Mouse (Mus musculus) brain, embryonic 14.5 days (tissue): Measurements from ENCODE around the gene Nbr1.

ENCODE experiments used
- CTCF ChIP-seq: fragments of 200-500 bp; IDR thresholded peaks from 2 replicates; pipeline ENCODE4 v1.5.1; 2012; ENCODE audit warnings: inconsistent platforms, mild to moderate bottlenecking, moderate library complexity, borderline replicate concordance; ENCODE audit not compliant: insufficient read depth, insufficient read length; ENCODE audit errors: extremely low read depth
- POLR2A ChIP-seq: fragments of 200-500 bp; IDR thresholded peaks from 2 replicates; pipeline ENCODE4 v1.6.1; 2012; ENCODE audit warnings: mild to moderate bottlenecking, inconsistent platforms, borderline replicate concordance; ENCODE audit not compliant: poor library complexity, insufficient read depth, insufficient read length, severe bottlenecking; ENCODE audit errors: extremely low read depth

DNA sequence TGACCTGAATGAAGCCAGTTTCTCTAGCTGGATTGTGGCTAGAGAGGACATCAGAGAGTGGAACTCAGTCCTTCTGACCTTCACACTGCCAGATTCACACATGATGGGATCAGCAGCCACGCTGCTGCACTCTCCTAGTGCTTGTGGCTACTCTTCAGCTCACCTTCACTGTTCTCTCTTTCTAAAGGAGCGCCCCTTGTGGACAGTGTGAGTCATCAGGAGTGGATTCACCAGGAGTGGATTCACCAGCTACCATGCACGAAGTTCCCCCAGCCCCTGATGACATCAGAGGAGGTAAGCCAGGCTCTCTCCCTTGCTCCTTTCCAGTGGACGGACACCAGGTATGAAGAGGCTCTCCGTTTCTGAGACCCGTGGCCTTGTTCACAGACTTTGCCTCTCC lies 24.2 kb downstream of the Nbr1 start:
- TF ChIP-seq POLR2A (no peak), CTCF (peak; percentile 35; the same call in 1 of the 2 replicates)
